Mouse (Mus musculus) natural killer cell, adult 2 months (primary cell): ENCODE results near the gene Vps50.
"Not testable (repeated sequence)": the region's sequence is repeated elsewhere in the genome, so short reads cannot be mapped to it uniquely, and the experiment has no call there.

ENCODE experiments used
- DNase-seq, 2 experiments: peaks; one replicate each; pipeline ENCODE4 v3.0.0; 2022; ENCODE audit warnings: low spot score in 2 of 2

Vps50 gene

DNA sequence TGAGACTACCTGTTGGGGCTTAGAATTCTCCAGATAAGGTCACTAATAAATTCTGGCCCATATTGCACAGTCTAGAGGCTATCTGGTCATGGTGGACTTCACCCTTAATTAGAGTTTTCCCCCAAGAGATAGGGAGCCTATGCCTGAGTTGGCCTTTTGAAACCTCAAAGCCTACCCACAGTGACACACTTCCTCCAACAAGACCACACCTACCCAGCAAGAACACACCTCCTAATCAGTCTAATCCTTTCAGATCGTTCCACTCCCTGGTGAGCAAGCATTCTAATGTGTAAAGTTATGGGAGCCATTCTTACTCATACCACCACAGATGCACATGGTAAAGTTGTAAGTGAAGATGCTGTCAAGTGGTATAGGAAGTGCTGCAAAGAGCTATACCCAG lies 37.9 kb downstream of the Vps50 start:
- no peak for DNase-seq

DNA sequence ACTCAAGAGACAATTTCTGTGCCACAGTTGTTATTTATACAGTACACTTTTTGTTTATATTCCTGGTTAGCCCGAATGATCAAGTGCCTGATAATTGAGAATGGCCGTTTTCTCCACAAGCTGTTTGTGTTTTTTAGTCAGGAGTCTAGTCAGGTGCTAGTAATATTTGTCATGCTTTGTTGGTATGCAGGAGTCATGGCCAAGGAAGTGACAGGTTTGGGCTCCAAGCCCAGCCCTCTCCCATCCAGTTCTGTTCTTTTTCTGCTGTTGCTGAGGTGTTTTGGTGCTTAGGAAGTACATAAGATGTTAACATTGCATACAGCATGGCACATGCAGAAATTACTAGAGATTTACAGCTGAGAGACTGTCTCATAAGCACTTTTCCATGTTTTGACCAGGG lies 41.3 kb downstream of the Vps50 start:
- DNase-seq = no peak

DNA sequence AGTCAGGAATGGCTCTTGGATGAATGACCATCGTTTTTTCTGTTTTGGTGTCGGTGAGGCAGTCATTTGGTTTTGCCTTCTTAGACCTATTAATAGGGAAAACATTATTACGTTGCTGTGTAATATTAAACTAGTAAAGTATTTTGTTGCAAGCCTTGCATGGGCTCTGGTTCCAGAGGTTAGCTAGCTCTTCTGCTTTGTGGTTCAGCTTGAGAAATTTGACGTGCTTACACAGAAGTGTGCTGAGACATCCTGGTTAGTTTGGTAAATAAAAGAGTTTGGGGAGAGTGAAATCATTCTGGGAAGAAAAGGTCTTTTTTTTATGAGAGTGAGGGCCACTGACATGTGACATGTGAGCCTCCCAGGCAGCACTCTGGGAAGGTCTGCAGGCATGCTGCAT lies 45.7 kb downstream of the Vps50 start:
- DNase-seq = no peak

DNA sequence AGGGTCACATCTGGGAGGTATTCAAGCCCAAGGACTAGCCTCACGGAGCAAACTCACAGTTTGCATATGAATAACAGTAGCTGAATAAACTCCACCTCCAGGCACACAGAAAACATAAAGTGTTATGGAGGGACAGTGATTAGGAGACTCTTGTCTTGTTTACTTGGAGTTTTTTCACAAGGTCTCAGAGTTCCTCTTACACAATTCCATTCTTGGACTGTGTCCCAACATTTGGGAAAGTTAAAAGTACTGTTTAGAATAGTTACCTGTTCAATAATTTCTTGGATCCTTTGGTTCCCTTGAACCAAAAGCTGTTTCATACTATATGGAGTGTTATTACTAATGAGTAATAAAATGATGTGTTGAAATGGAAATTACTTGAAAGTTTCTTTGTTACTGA lies 46.8 kb downstream of the Vps50 start:
- no peak for DNase-seq

DNA sequence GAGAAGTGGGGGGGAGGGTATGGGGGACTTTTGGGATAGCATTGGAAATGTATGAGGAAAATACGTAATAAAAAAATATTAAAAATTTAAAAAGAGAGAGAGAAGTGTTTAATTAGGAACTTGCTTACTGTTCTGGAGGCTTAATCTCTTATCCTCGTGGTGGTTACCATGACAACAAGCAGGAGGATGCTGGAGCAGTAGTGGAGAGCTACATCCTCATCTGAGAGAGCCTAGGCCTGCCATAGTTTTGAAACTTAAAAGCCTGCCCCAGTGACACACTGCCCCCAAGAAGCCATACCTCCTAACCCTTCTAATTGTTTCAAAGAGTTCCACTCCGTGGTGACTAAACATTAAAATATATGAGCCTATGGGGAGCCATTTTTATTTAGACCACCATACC lies 50.8 kb downstream of the Vps50 start:
- no peak for DNase-seq

DNA sequence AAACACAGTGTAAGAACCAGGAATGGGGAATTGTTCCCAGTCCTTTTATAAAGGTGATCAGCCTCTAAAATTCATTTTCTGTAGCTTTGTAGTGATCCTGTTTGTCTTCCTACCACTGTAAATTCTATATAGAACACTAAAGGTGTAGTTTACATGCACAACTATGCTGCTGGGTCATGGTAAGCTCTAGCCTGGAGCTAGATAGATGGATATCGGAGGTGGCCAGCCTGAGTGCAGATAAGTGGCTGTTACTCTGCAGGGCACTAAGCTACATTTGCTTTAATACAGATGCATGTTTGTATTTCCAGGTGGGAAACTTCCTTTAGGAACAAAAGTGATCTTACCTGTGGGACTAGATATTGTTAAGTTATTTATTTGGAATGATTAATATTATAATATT lies 51.8 kb downstream of the Vps50 start:
- DNase-seq = no peak

DNA sequence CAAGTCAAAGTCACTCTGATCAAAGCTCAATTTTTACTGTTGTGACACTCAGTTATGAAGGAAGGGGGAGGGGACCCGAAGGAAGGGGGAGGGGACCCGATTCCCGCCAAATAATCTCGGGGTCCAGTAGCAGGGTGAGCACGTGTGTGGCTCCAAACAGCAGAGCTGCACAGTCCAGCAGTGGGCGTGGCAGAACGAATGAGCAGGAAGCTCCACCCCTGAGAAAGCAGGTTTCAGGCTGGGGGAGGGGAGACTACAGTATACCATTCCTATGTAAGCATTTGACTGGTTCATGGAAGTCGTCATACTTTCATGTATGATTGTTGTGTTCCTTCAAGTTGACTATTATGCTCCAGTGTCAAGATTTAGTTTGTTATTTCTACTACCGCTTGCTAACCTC lies 54.5 kb downstream of the Vps50 start:
- not testable (repeated sequence) for DNase-seq

DNA sequence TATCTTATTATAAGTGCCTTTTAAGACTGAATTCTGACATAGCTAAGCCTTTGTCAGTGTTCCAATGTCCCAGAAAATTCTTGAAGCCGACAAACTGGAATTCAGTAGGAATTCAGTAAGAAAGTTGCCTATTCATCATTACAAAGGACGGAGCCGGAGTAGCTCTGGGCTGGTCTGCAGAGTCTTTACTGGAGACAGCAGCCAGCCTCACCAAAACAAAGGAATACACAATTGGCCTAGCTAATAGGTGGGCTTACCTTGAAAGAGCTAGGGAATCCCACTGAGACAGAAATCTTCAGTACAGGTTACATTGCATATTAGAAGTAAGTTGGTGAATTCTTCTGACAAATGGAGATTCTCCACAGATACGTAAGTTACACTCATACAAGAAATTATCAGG lies 59.0 kb downstream of the Vps50 start:
- DNase-seq = no peak

DNA sequence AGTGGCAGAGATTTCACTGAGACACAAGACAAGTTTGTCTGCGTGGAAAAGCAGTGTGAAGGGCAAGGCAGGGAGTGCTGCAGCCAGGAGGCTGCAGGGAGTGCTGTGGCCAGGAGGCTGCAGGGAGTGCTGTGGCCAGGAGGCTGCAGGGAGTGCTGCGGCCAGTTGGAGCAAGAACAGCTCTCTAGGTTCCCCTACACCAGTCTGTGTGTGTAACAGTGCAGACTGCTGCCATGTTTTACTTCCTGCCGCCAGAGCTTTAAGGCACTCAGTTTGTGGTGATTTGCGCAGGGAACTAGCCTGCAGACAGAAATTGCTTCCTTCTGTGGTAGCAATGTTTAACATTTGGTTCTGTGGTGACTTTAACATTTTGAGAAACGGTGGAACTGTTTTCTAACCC lies 61.8 kb downstream of the Vps50 start:
- no peak for DNase-seq

DNA sequence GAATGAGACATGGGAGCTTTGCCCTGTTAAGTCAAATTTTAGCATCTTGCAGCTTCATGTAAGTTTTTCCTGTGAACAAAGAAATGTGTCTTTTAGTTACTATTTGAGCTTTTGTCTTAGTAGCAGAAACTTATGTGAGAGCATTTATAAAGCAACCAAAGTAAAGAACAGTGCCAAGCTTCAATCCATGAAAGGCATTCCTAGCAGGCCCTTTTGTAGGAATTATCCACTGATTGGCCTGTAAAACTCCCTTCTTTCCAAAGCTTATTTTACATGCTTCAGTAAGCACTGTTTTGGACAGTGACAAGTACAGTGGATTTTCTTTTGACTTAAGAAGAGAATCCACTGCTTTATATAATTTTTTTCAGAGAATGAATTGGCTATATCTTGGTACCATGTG lies 64.1 kb downstream of the Vps50 start:
- DNase-seq = no peak

DNA sequence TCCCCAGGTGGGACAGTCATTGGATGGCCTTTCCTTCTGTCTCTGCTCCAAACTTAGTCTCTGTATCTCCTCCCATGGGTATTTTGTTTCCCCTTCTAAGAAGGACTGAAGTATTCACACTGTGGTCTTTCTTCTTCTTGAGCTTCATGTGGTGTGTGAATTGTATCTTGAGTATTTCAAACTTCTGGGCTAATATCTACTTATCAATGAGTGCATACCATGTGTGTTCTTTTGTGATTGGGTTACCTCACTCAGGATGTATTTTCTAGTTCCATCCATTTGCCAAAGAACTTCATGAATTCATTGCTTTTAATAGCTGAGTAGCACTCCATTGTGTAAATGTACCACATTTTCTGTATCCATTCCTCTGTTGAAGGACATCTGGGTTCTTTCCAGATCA lies 65.9 kb downstream of the Vps50 start:
- DNase-seq = not testable (repeated sequence)

DNA sequence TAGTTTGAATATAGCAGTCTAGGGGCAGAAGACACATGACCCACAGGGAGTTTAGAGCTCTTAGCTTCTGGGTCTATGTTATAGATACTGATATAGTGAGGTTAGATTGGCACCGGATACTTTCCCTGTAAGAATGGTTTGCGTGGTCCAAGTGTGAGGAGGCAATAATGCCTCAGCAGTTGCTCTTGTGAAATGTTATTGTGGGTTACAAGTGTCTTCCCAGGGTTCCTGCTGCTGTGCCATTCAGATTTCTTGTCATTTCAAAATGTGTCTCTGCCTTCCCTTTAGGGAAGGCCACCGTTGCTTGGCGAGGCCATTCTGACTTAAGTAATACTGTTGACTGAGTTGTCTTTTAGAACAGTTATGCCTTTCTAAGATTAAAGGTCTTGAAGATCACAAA lies 66.8 kb downstream of the Vps50 start:
- DNase-seq = no peak

DNA sequence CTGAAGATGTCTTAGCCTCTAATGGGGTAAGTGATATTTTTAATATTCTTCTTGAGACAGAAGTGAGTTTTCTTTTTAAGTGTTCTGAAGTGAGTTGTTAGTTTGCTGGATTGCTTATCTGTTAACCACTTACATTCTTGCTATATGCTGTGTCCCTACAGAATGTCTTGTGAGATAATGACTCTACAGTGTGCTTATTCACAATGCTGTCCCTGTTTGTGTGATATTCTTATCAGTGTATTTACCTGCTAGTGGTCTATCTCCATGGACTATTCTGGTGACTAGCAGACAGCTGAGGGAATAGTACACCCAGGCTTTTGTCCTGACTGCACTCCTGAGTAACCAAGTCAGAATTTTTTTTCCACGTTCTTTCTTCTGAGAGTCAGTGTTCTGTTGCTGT lies 67.5 kb downstream of the Vps50 start:
- DNase-seq = no peak

DNA sequence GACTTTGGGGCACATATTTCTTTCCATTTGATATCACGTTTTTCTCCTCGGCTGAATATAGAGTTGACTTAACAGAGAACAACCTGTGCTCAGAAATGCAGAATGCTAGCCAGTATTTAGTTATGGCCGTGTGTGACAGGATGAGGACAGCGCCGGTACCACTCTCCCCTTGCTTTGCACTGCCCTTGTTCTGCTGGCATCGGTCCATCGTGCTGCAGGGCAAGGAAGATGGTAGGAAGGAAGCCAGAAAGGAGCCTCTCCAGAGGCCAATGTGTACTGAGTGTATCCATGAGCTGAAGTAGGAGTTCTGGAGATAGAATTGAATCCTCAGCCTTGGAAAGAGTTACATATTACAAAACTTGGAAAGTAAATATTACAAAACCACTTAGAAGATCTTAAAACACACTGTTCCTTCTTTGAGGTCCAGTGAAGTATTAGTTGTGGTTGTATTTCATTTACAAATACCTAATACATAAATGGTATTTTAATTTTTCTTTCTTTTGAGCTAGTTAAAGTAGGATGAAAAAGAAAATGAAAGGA lies 69.0 kb downstream of the Vps50 start:
- no peak for DNase-seq

DNA sequence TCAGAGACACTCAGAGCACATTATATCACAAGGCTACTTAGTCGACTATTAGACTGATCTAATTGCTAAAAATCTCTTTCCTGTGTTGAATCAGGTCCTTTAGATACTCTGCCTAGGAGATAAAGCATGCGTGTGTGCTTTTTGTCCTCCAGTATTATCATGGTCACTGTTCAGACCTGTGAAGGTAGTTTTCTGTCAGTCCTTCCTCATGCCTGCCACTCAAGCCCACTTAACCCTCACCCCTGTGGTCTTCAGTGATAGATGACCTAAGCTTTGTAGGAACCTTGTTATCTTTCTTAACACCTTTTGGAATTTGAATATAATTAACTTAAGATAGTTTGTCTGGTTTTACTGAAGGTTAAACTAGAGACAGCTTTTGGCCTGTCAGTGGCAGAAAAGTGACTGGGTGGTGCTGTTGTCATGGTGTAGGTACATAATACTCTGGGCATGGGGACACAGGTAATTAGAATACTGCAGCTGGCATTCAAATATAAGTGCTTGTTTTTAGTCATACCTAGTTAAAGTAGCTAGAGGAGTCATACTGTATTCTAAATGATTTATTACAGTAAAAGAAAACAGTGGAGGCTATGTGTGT lies 74.1 kb downstream of the Vps50 start:
- DNase-seq = no peak

DNA sequence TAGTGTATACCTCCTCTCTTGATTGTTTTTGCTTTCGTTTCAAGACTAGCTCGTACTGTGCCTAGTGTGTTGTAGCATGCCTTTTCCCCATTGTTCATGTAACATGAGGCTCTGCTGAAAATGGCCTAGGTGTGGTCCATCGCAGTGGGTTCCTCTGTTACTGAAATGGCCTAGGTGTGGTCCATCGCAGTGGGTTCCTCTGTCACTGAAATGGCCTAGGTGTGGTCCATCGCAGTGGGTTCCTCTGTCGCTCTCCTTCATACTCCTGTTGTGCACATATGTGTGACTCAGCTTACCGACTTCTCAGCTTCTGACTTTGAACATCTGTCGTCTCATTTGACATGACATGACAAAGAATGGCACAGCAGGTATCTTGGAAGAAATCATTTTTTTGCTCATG lies 75.6 kb downstream of the Vps50 start:
- no peak for DNase-seq

DNA sequence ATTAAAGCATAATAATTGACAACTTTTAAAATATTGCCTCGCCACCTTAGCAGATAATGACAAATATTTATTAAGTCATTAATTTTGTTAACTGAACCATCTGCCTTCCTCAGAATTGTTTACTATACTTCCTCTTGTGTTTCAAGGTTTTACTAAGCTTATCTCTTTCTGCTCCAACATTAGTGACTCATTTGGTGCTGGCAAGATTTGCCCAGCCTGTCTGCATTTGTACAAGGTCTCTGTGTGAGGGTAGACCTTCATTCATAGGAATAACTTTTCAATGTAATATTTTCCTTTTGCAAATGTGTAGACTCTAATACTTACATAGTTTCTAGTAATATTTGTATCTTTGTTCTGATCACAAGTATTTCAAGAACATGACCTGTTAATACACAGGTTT lies 87.2 kb downstream of the Vps50 start:
- DNase-seq = no peak

DNA sequence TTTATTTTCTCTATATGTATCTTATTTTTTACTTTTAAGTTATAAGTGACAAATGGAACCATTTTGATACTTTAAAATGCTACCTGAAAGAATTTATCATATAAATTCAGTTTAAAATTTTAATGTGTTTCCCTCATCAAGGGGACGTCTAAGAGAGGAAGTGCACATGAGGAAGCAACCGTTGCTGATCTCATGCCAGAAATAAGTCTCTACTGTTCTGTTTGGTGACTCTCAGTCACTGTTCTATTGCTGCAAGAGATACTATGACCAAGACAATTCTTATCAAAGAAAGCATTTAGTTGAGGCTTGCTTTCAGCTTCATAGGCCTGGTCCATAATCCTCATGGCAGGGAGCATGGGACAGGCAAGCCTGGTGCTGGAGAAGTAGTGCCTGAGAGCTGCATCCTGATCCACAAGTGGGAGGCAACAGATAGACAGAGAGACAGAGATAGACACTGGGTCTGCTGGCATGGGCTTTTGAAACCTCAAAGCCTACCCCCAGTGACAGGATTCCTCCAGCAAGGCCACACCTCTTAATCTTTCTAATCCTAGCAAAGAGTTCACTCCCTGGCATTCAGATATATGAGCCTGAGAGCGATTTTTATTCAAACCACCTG lies 92.2 kb downstream of the Vps50 start:
- no peak for DNase-seq

DNA sequence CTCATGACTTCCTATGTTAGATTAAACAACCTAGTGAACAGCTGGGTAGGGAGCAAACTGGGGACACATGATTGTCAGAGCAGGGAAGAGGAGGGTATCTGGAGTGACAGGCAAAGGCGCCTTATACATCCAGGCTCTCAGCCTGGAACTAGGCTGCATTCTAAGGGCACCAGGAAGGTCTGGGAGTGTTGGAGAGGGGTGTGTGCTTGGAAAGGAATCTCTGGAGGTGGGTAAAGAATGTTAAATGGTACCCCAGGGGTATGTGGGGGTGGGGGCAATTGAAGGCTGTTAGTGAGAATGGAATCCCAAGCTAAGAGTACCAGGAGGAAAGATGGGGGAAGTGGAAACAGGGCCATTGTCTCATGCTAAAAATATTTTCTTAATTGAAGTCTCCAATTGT lies 96.1 kb downstream of the Vps50 start:
- DNase-seq = no peak

DNA sequence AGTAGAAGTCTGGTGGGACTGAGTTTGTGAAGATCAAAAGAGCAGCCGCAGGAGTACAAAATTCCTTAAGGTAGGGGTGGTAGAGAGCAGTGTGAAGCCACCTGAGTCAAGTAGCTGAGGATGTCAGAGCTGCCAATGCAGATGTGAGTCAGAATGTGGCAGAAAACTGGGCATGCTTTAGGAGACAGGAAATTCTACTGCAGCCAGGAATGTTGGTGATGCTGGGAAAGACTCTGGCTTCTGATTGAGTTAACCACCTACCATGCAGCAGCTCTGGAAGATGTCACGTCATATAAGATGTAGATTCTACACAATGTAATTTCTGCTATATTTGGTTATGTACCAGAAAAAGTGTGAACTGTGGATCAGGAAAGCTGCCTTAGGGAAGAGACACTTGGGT lies 114.6 kb downstream of the Vps50 start:
- DNase-seq = no peak

DNA sequence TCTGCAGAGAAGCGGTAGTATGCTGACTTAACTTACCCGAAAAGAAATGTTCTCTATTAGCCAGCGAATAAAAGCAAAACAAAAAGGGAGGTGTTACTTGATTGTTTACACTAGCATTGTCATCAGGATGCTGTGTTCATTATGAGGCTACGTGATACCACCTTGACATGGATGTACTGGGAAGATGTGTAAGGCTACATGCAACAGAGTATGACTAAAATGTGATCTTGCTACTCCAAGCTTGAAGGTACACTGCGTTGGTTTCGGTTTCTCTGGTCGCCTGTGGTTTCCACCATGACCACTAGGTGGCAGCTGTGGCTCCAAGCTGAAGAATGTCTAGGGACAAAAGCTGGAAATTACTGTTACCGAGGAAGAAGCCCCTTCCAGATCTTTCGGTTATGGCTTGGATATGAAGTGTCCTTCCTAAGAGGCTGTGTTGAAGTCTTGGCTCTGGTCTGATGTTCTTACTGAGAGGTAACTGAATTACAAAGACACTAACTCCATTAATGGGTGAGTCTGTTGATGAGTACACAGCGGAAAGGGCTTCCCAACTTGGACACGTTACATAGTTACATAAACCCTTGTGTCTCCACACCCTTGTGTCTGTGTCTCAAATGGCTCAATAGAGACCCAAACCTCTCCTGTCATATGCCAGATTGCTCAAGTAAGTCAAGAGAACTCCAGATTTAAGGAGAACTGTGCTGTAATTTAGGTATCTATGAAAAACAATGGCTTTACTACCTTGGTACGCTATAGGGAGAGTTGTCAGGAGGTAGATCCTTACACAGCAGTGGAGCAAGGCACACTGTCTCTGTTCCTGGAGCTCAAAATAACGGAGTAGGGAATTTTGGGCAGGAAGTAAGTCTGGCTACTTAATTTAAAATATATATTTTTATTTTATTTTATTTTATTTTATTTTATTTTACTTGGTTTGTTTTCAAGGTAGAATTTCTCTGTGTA lies 122.5 kb downstream of the Vps50 start:
- DNase-seq = peak; percentile 13 to 22
